Comparison of ENCODE assay signal across 9 mouse cellular contexts in the genomic region with DNA sequence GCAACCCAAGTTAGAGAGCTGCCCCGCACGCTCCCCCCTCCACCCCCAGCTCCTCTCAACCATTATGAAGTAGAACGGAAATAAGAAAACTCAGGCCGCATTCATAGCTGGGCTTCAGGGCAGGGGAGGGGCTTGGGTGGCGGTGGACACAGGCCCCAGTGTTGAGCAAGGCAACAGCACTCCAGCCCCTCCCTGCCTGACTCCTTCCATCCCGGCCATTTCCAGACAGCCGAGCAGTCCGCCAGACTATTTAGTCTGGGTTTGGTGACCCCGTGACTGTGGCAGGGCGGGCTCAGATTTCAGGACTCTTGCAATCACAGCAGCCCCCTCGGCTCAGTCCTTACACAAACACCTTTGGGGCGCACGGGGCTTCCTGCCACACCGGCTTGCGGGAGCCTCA. TPM values are rescaled to one million over a fixed set of nuclear protein-coding genes. Genes with fewer than 3 reads are reported as not detected.
DNase-seq lines count a peak whose midpoint lies in the region; ATAC-seq and TF ChIP-seq lines count a peak whose summit lies in the region.
"Had no signal": no experiment of that assay in that cellular context is flagged by ENCODE, and none has a peak within 500 bp of the region (broad histone marks: within the 10 kb centered on the region; RNA-seq: fewer than 3 reads in every experiment).

No protein-coding gene starts in this region.

- no peak overlapping the region for H3K9ac ChIP-seq in hindbrain, embryonic 15.5 days
- no peak overlapping the region for H3K9ac ChIP-seq in lung, embryonic 15.5 days
- H3K9ac ChIP-seq in stomach, embryonic 14.5 days (replicated peaks; ENCODE audit: low read depth, low read length), result no peak overlapping the region

- peak overlapping the region; percentile 24; the same call in 1 of the 2 replicates for H3K4me2 ChIP-seq in hindbrain, embryonic 15.5 days
- H3K4me2 ChIP-seq in lung, embryonic 15.5 days, result peak overlapping the region; percentile 34
- H3K4me2 ChIP-seq in stomach, embryonic 14.5 days (replicated peaks; ENCODE audit: low read depth, low read length), result peak overlapping the region; percentile 10

- no peaks in the 10 kb centered on the region for H3K9me3 ChIP-seq in hindbrain, embryonic 15.5 days
- H3K9me3 ChIP-seq in lung, embryonic 15.5 days, result no peaks in the 10 kb centered on the region
- H3K9me3 ChIP-seq in stomach, embryonic 14.5 days (ENCODE audit: control insufficient read depth, low read depth, low read length), result no peaks in the 10 kb centered on the region

- peak; percentile 63; the same call in 1 of the 2 replicates for ATAC-seq in hindbrain, embryonic 15.5 days (ENCODE audit: low FRiP score, low read depth)
- ATAC-seq in lung, embryonic 15.5 days (ENCODE audit: borderline replicate concordance, extremely low read depth, low FRiP score, low TSS enrichment), result peak; percentile 92
- ATAC-seq in stomach, embryonic 14.5 days (ENCODE audit: insufficient number of reproducible peaks, insufficient read depth, low FRiP score, low read depth), result peak; percentile 89

- DNase-seq in heart, adult 11 months, result peak; percentile 97
- DNase-seq in heart, adult 8-10 months (ENCODE audit: low spot score), result no peak
- peak; percentile 83 for DNase-seq in gastrocnemius, adult 2 months
- DNase-seq in c-Kit-positive CD71-positive TER-119-positive erythroid progenitor cells, embryonic 14.5 days (ENCODE audit: low spot score), result no peak
- no peak for DNase-seq in adrenal gland, postnatal 36 days

- intact Hi-C loops in gastrocnemius, adult 2 months (cut with DNase I), result no loop called here

- no peak for TF ChIP-seq CTCF in gastrocnemius, adult 2 months (IDR thresholded peaks at IDR 0.05)

- H3K27ac ChIP-seq in gastrocnemius, adult 2 months, result peak overlapping the region; percentile 79
- no peak overlapping the region for H3K27ac ChIP-seq in hindbrain, embryonic 15.5 days (replicated peaks)
- H3K27ac ChIP-seq in lung, embryonic 15.5 days, result peak overlapping the region; percentile 72
- H3K27ac ChIP-seq in stomach, embryonic 14.5 days (ENCODE audit: low read length), result peak overlapping the region; percentile 53; the same call in 1 of the 2 replicates

- 0 out of 2 replicates have a peak, but pooled peaks cover 3% of the 10 kb centered on the region for H3K27me3 ChIP-seq in hindbrain, embryonic 15.5 days
- no peaks in the 10 kb centered on the region for H3K27me3 ChIP-seq in lung, embryonic 15.5 days
- no peaks in the 10 kb centered on the region for H3K27me3 ChIP-seq in stomach, embryonic 14.5 days (ENCODE audit: control insufficient read depth, insufficient read depth, low read length)

- WGBS in hindbrain, embryonic 15.5 days, result 13% methylated on average over 15 of the region's 15 CpGs
- WGBS in lung, embryonic 15.5 days, result 2% methylated on average over 15 of the region's 15 CpGs
- 2% methylated on average over 15 of the region's 15 CpGs for WGBS in stomach, embryonic 14.5 days

- peak overlapping the region; percentile 42 for H3K4me3 ChIP-seq in gastrocnemius, adult 2 months
- H3K4me3 ChIP-seq in hindbrain, embryonic 15.5 days, result no peak overlapping the region
- H3K4me3 ChIP-seq in lung, embryonic 15.5 days, result no peak overlapping the region
- 0 out of 2 replicates have a peak overlapping the region, but pooled peaks have one; percentile 1 for H3K4me3 ChIP-seq in stomach, embryonic 14.5 days (ENCODE audit: low read depth, low read length)

- peaks cover 33% of the 10 kb centered on the region for H3K4me1 ChIP-seq in hindbrain, embryonic 15.5 days (replicated peaks)
- H3K4me1 ChIP-seq in lung, embryonic 15.5 days, result peaks cover 38% of the 10 kb centered on the region
- peaks cover 21% of the 10 kb centered on the region for H3K4me1 ChIP-seq in stomach, embryonic 14.5 days (ENCODE audit: control insufficient read depth, insufficient read depth, low read length)

- H3K36me3 ChIP-seq in hindbrain, embryonic 15.5 days, result no peaks in the 10 kb centered on the region
- no peaks in the 10 kb centered on the region for H3K36me3 ChIP-seq in lung, embryonic 15.5 days
- H3K36me3 ChIP-seq in stomach, embryonic 14.5 days (ENCODE audit: control insufficient read depth, insufficient read depth, low read length), result no peaks in the 10 kb centered on the region

RNA-seq across cellular contexts. Expression of gene Gm26897, which starts 36.5 kb away (rescaled TPM):
- not detected for total RNA-seq in heart, adult 8-10 months (2022)
- not detected for total RNA-seq in gastrocnemius, adult 2 months (2021)
- polyA plus RNA-seq in hindbrain, embryonic 15.5 days (2015; fragmentation: Nextera tagmentation; extraction: Ambion mirVana), result not detected in 2 replicates
- polyA plus RNA-seq in lung, embryonic 15.5 days (2015; fragmentation: Nextera tagmentation; extraction: Ambion mirVana), result not detected in 2 replicates
- polyA plus RNA-seq in stomach, embryonic 14.5 days (2014; fragmentation: Nextera tagmentation; extraction: Ambion mirVana), result not detected in 2 replicates
- total RNA-seq in adrenal gland, postnatal 36 days (2021), result not detected
- polyA plus RNA-seq: gonadal fat pad, adult 2 months had no signal

Comparison
In these comparisons a context has a peak if more than half of its experiments do, and no peak if none do; other contexts are left out.
1. DNase-seq: peak in heart, adult 11 months (single experiment) and gastrocnemius, adult 2 months (single experiment); none in heart, adult 8-10 months (single experiment), c-Kit-positive CD71-positive TER-119-positive erythroid progenitor cells, embryonic 14.5 days (single experiment) and adrenal gland, postnatal 36 days (0 of 2).
2. H3K4me3 ChIP-seq: peak in gastrocnemius, adult 2 months (single experiment) and stomach, embryonic 14.5 days (single experiment); none in hindbrain, embryonic 15.5 days (single experiment) and lung, embryonic 15.5 days (single experiment).
3. Peak in every context shown above with its lines, with median percentiles within 50 percentile points of each other: ATAC-seq and H3K4me2 ChIP-seq.